Mouse (Mus musculus) ES-Bruce4 (cell line): ENCODE data around the gene Ttn. TPM values are rescaled to one million over a fixed set of nuclear protein-coding genes. Genes with fewer than 3 reads are reported as not detected.
A peak's percentile ranks its signal among the peaks of the same experiment; 100 is the strongest.

Experiments
- H3K27ac ChIP-seq: 2 replicates; pipeline ENCODE4 v1.5.1; 2012; ENCODE audit warnings: low read length, inconsistent platforms; ENCODE audit not compliant: insufficient read depth
- H3K27me3 ChIP-seq: 2 replicates; pipeline ENCODE4 v1.6.1; 2012; ENCODE audit warnings: mild to moderate bottlenecking, low read length, inconsistent platforms; ENCODE audit not compliant: control insufficient read depth, poor library complexity, insufficient read depth, severe bottlenecking
- H3K36me3 ChIP-seq: 2 replicates; pipeline ENCODE4 v1.6.1; 2012; ENCODE audit warnings: inconsistent platforms, mild to moderate bottlenecking, low read length, moderate library complexity; ENCODE audit not compliant: control insufficient read depth, poor library complexity, insufficient read depth, severe bottlenecking
- H3K4me1 ChIP-seq: one replicate; pipeline ENCODE4 v1.8.1; 2011; ENCODE audit warnings: low read length; ENCODE audit not compliant: control insufficient read depth, insufficient read depth
- H3K4me3 ChIP-seq: 2 replicates; pipeline ENCODE4 v1.5.1; 2011; ENCODE audit warnings: low read depth, mild to moderate bottlenecking, low read length
- H3K9ac ChIP-seq: 2 replicates; pipeline ENCODE4 v1.6.1; 2012; ENCODE audit warnings: low read depth, mild to moderate bottlenecking, inconsistent platforms; ENCODE audit not compliant: poor library complexity, severe bottlenecking
- H3K9me3 ChIP-seq: replicated peaks from 2 replicates; pipeline ENCODE4 v1.6.1; 2012; ENCODE audit warnings: mild to moderate bottlenecking, low read length, inconsistent platforms; ENCODE audit not compliant: control insufficient read depth, poor library complexity, insufficient read depth, severe bottlenecking
- CTCF ChIP-seq: IDR thresholded peaks from one replicate; pipeline ENCODE4 v1.8.1; 2011; ENCODE audit warnings: low read depth, low read length
- EP300 ChIP-seq: IDR thresholded peaks from 2 replicates; pipeline ENCODE4 v1.6.1; 2011; ENCODE audit warnings: low read depth, low read length; ENCODE audit not compliant: insufficient read depth
- POLR2A ChIP-seq: IDR thresholded peaks from one replicate; pipeline ENCODE4 v1.8.1; 2011; ENCODE audit warnings: low read length; ENCODE audit not compliant: insufficient read depth
- polyA plus RNA-seq: library from polyadenylated mRNA; stranded (reverse); fragments of >200 nt; gene quantifications from 2 replicates; pipeline ENCODE4 v1.2.4, GENCODE M21; 2011; ENCODE audit warnings: low read depth; ENCODE audit not compliant: missing spikeins, insufficient read depth, insufficient read length

Gene Ttn
- polyA plus RNA-seq, 1 experiment, result 0.30 TPM

GRCm38 (mm10) chr2:76714984-76715383, 267.4 kb downstream of the Ttn start:
- H3K36me3 ChIP-seq, result no peaks in the 10 kb centered on the region
- H3K9me3 ChIP-seq, result no peaks in the 10 kb centered on the region
- no peaks in the 10 kb centered on the region for H3K4me1 ChIP-seq
- H3K27ac ChIP-seq, result no peak overlapping the region
- no peaks in the 10 kb centered on the region for H3K27me3 ChIP-seq
- no peak overlapping the region for H3K9ac ChIP-seq
- H3K4me3 ChIP-seq, result no peak overlapping the region
- TF ChIP-seq CTCF (peak; percentile 51), EP300 (no peak), POLR2A (no peak)

- Histone ChIP-seq H3K4me3 (no peak overlapping the region), H3K9me3 (peaks cover 3% of the 10 kb centered on the region), H3K27ac (peak overlapping the region; percentile 37; the same call in 1 of the 2 replicates), H3K36me3 (no peaks in the 10 kb centered on the region), H3K9ac (no peak overlapping the region), H3K27me3 (no peaks in the 10 kb centered on the region), H3K4me1 (no peaks in the 10 kb centered on the region)
- TF ChIP-seq POLR2A, result no peak
- no peak for TF ChIP-seq CTCF
- no peak for TF ChIP-seq EP300
These were observed 273.8 kb downstream of the Ttn start for GRCm38 (mm10) chr2:76708512-76708911.

GRCm38 (mm10) chr2:76705655-76706054, 276.7 kb downstream of the Ttn start:
- H3K27ac ChIP-seq, result no peak overlapping the region
- H3K4me1 ChIP-seq, result no peaks in the 10 kb centered on the region
- H3K9me3 ChIP-seq, result peaks cover 3% of the 10 kb centered on the region
- H3K27me3 ChIP-seq, result no peaks in the 10 kb centered on the region
- TF ChIP-seq CTCF (no peak), EP300 (no peak), POLR2A (no peak)
- no peak overlapping the region for H3K4me3 ChIP-seq
- no peak overlapping the region for H3K9ac ChIP-seq
- H3K36me3 ChIP-seq, result no peaks in the 10 kb centered on the region

- H3K9ac ChIP-seq, result no peak overlapping the region
These were observed 279.6 kb downstream of the Ttn start for GRCm38 (mm10) chr2:76702751-76703150.

GRCm38 (mm10) chr2:76702188-76702587, 280.2 kb downstream of the Ttn start:
- Histone ChIP-seq H3K4me1 (no peaks in the 10 kb centered on the region), H3K9me3 (no peaks in the 10 kb centered on the region; the same call in 1 of the 2 replicates), H3K27me3 (no peaks in the 10 kb centered on the region), H3K36me3 (peaks cover 3% of the 10 kb centered on the region), H3K4me3 (no peak overlapping the region), H3K27ac (no peak overlapping the region), H3K9ac (no peak overlapping the region)
- TF ChIP-seq EP300, result no peak
- TF ChIP-seq CTCF, result no peak
- TF ChIP-seq POLR2A, result no peak

More at GRCm38 (mm10) chr2:76702751-76703150, 279.6 kb downstream of the Ttn start:
- Histone ChIP-seq H3K4me1 (no peaks in the 10 kb centered on the region), H3K27me3 (no peaks in the 10 kb centered on the region), H3K4me3 (no peak overlapping the region), H3K9me3 (no peaks in the 10 kb centered on the region; the same call in 1 of the 2 replicates), H3K36me3 (peaks cover 1% of the 10 kb centered on the region), H3K27ac (no peak overlapping the region)
- TF ChIP-seq CTCF, result no peak
- no peak for TF ChIP-seq POLR2A
- TF ChIP-seq EP300, result no peak

- H3K4me1 ChIP-seq, result no peaks in the 10 kb centered on the region
- H3K27me3 ChIP-seq, result no peaks in the 10 kb centered on the region
- H3K9me3 ChIP-seq, result no peaks in the 10 kb centered on the region
- no peak overlapping the region for H3K9ac ChIP-seq
- TF ChIP-seq POLR2A, result no peak
- TF ChIP-seq CTCF, result no peak
- TF ChIP-seq EP300, result no peak
- no peak overlapping the region for H3K27ac ChIP-seq
- H3K4me3 ChIP-seq, result no peak overlapping the region
- peaks cover 49% of the 10 kb centered on the region for H3K36me3 ChIP-seq
These were observed 287.1 kb downstream of the Ttn start for GRCm38 (mm10) chr2:76695290-76695689.
